Mouse (Mus musculus): ENCODE measurements at regions not wholly inside any gene's neighbourhood (a gene's known extent, or its start where the extent isn't known, plus 50 kb on each side); places are given as distances from the start of the nearest gene placed in this dataset.

GRCm38 (mm10) chr1:137539424-137540116, 579.3 kb upstream of the Nr5a2 start:
- intact Hi-C loops (cut with DNase I): no loop called here

GRCm38 (mm10) chr1:137514750-137515149, 554.5 kb upstream of the Nr5a2 start:
- intact Hi-C loops (cut with DNase I): no loop called here
- no peak for DNase-seq (ENCODE audit: low spot score in 2 of 2)

More at GRCm38 (mm10) chr1:137539424-137540116, 579.3 kb upstream of the Nr5a2 start:
- DNase-seq (ENCODE audit: low spot score in 2 of 2): no peak

GRCm38 (mm10) chr1:137503704-137504422, 543.6 kb upstream of the Nr5a2 start:
- no peak for DNase-seq (ENCODE audit: low spot score in 2 of 2)
- intact Hi-C loops (cut with DNase I): no loop called here

- DNase-seq (ENCODE audit: low spot score in 2 of 2): no peak
- intact Hi-C loops (cut with DNase I): no loop called here
Observed at GRCm38 (mm10) chr1:137488226-137488625, 528.0 kb upstream of the Nr5a2 start.

GRCm38 (mm10) chr1:137478459-137478858, 518.2 kb upstream of the Nr5a2 start:
- intact Hi-C loops (cut with DNase I): no loop called here
- DNase-seq (ENCODE audit: low spot score in 2 of 2): no peak

GRCm38 (mm10) chr1:137477239-137477638, 517.0 kb upstream of the Nr5a2 start:
- intact Hi-C loops (cut with DNase I): no loop called here
- DNase-seq (ENCODE audit: low spot score in 2 of 2): no peak

- intact Hi-C loops (cut with DNase I): no loop called here
- DNase-seq (ENCODE audit: low spot score in 2 of 2): no peak
Observed at GRCm38 (mm10) chr1:137474858-137475257, 514.6 kb upstream of the Nr5a2 start.

- intact Hi-C loops (cut with DNase I): no loop called here
- no peak for DNase-seq (ENCODE audit: low spot score in 2 of 2)
Observed at GRCm38 (mm10) chr1:137473800-137474685, 513.8 kb upstream of the Nr5a2 start.

GRCm38 (mm10) chr1:137464971-137465370, 504.7 kb upstream of the Nr5a2 start:
- no peak for DNase-seq (ENCODE audit: low spot score in 2 of 2)

GRCm38 (mm10) chr1:137461189-137461588, 500.9 kb upstream of the Nr5a2 start:
- intact Hi-C loops (cut with DNase I): no loop called here
- DNase-seq (ENCODE audit: low spot score in 2 of 2): no peak

More at GRCm38 (mm10) chr1:137464971-137465370, 504.7 kb upstream of the Nr5a2 start:
- intact Hi-C loops (cut with DNase I): no loop called here

GRCm38 (mm10) chr1:137453446-137454208, 493.4 kb upstream of the Nr5a2 start:
- DNase-seq (ENCODE audit: low spot score in 2 of 2): no peak
- intact Hi-C loops (cut with DNase I): no loop called here

- intact Hi-C loops (cut with DNase I): no loop called here
- no peak for DNase-seq (ENCODE audit: low spot score in 2 of 2)
Observed at GRCm38 (mm10) chr1:137452749-137453148, 492.5 kb upstream of the Nr5a2 start.

GRCm38 (mm10) chr1:137446497-137446896, 486.2 kb upstream of the Nr5a2 start:
- DNase-seq (ENCODE audit: low spot score in 2 of 2): no peak
- intact Hi-C loops (cut with DNase I): no loop called here

- peak; percentile 4 to 8 for DNase-seq (ENCODE audit: low spot score in 2 of 2)
- intact Hi-C loops (cut with DNase I): no loop called here
Observed at GRCm38 (mm10) chr1:137428110-137428509, 467.9 kb upstream of the Nr5a2 start.

- intact Hi-C loops (cut with DNase I): no loop called here
- no peak for DNase-seq (ENCODE audit: low spot score in 2 of 2)
Observed at GRCm38 (mm10) chr1:137418388-137418787, 458.1 kb upstream of the Nr5a2 start.

GRCm38 (mm10) chr1:137396736-137397135, 436.5 kb upstream of the Nr5a2 start:
- DNase-seq (ENCODE audit: low spot score in 2 of 2): no peak
- intact Hi-C loops (cut with DNase I): no loop called here

GRCm38 (mm10) chr1:137387509-137387908, 427.3 kb upstream of the Nr5a2 start:
- intact Hi-C loops (cut with DNase I): no loop called here

GRCm38 (mm10) chr1:137378072-137378985, 418.1 kb upstream of the Nr5a2 start:
- intact Hi-C loops (cut with DNase I): no loop called here
- no peak for DNase-seq (ENCODE audit: low spot score in 2 of 2)

More at GRCm38 (mm10) chr1:137387509-137387908, 427.3 kb upstream of the Nr5a2 start:
- DNase-seq (ENCODE audit: low spot score in 2 of 2): no peak

Data from left cerebral cortex, postnatal 36 days (tissue).